Mouse (Mus musculus) ES-Bruce4 (cell line): ENCODE measurements around the gene Abhd15.

Source experiments
- CTCF ChIP-seq: IDR thresholded peaks from one replicate; pipeline ENCODE4 v1.8.1; 2011; ENCODE audit warnings: low read depth, low read length
- POLR2A ChIP-seq: IDR thresholded peaks from one replicate; pipeline ENCODE4 v1.8.1; 2011; ENCODE audit warnings: low read length; ENCODE audit not compliant: insufficient read depth

DNA sequence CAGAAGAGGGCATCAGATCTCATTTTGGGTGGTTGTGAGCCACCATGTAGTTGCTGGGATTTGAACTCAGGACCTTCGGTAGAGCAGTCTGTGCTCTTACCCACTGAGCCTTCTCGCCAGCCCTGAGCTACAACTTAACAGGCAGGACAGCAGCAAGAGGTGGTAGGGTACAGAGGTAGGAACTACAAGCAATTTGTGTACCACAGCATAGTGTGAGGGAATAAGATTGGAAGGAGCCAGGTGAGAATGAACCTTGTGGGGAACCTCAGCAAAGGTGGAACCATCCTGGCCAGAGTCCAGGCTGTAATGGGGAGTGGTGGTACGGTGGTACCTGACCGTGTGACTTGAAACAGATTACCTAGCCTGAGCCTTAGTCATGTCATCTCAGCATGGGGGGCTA is 12.9 kb upstream of the Abhd15 start:
- TF ChIP-seq POLR2A (no peak), CTCF (no peak)
